Comparison of ENCODE assay signal across 11 mouse cellular contexts in genomic region chr19:29371284-29372081, GRCm38 (mm10). TPM values are rescaled to one million over a fixed set of nuclear protein-coding genes. Genes with fewer than 3 reads are reported as not detected.
A peak's percentile ranks its signal among the peaks of the same experiment; 100 is the strongest.
DNase-seq lines count a peak whose midpoint lies in the region; ATAC-seq and TF ChIP-seq lines count a peak whose summit lies in the region.
"Had no signal": no experiment of that assay in that cellular context is flagged by ENCODE, and none has a peak within 500 bp of the region (broad histone marks: within the 10 kb centered on the region; RNA-seq: fewer than 3 reads in every experiment).

No protein-coding gene starts in this region.

- H3K9me3 ChIP-seq in lung, postnatal 0 days (ENCODE audit: low read length): no peaks in the 10 kb centered on the region
- H3K9me3 ChIP-seq in intestine, embryonic 16.5 days (ENCODE audit: control insufficient read depth, low read length): no peaks in the 10 kb centered on the region
- no peaks in the 10 kb centered on the region for H3K9me3 ChIP-seq in stomach, embryonic 16.5 days (replicated peaks; ENCODE audit: control insufficient read depth, low read length)

- intact Hi-C loops in gastrocnemius, adult 2 months (cut with DNase I): no loop called here

- peak overlapping the region; percentile 70 for H3K4me3 ChIP-seq in gastrocnemius, adult 2 months
- peak overlapping the region; percentile 27 for H3K4me3 ChIP-seq in lung, postnatal 0 days (ENCODE audit: low read depth, low read length)
- H3K4me3 ChIP-seq in intestine, embryonic 16.5 days (ENCODE audit: low read length): peak overlapping the region; percentile 12; the same call in 1 of the 2 replicates
- H3K4me3 ChIP-seq in stomach, embryonic 16.5 days (replicated peaks; ENCODE audit: low read length): peak overlapping the region; percentile 32

- no peak for TF ChIP-seq EP300 in lung, postnatal 0 days (IDR thresholded peaks at IDR 0.05)

- H3K36me3 ChIP-seq in lung, postnatal 0 days (ENCODE audit: insufficient read depth, low read length): no peaks in the 10 kb centered on the region
- H3K36me3 ChIP-seq in intestine, embryonic 16.5 days (ENCODE audit: control insufficient read depth, insufficient read depth, low read length): no peaks in the 10 kb centered on the region
- no peaks in the 10 kb centered on the region for H3K36me3 ChIP-seq in stomach, embryonic 16.5 days (ENCODE audit: control insufficient read depth, insufficient read depth, low read length)

- H3K9ac ChIP-seq in lung, postnatal 0 days (replicated peaks; ENCODE audit: low read depth): no peak overlapping the region
- peak overlapping the region; percentile 18; the same call in 1 of the 2 replicates for H3K9ac ChIP-seq in intestine, embryonic 16.5 days (ENCODE audit: low read depth, low read length)
- H3K9ac ChIP-seq in stomach, embryonic 16.5 days (ENCODE audit: low read length): peak overlapping the region; percentile 15; the same call in 1 of the 2 replicates

- H3K27me3 ChIP-seq in lung, postnatal 0 days (replicated peaks; ENCODE audit: insufficient read depth, low read length): no peaks in the 10 kb centered on the region
- H3K27me3 ChIP-seq in intestine, embryonic 16.5 days (replicated peaks; ENCODE audit: control insufficient read depth, insufficient read depth, low read length): no peaks in the 10 kb centered on the region
- no peaks in the 10 kb centered on the region for H3K27me3 ChIP-seq in stomach, embryonic 16.5 days (ENCODE audit: control insufficient read depth, insufficient read depth, low read length)

- DNase-seq in gastrocnemius, adult 2 months: no peak
- no peak for DNase-seq in gastrocnemius, postnatal 25 days
- no peak for DNase-seq in lung, postnatal 0 days (ENCODE audit: low spot score)
- DNase-seq in lung, postnatal 14 days: no peak
- no peak for DNase-seq in adrenal gland, postnatal 4 days (ENCODE audit: low spot score in 2 of 2)
- DNase-seq: adrenal gland, adult 8-10 months; gastrocnemius, postnatal 14 days had no signal

- H3K4me2 ChIP-seq in lung, postnatal 0 days (replicated peaks; ENCODE audit: low read depth, low read length): peak overlapping the region; percentile 47
- H3K4me2 ChIP-seq in intestine, embryonic 16.5 days (ENCODE audit: low read depth, low read length): peak overlapping the region; percentile 38
- peak overlapping the region; percentile 48 for H3K4me2 ChIP-seq in stomach, embryonic 16.5 days (ENCODE audit: low read depth, low read length)

- peaks cover 8% of the 10 kb centered on the region; the same call in 1 of the 2 replicates for H3K4me1 ChIP-seq in lung, postnatal 0 days (ENCODE audit: insufficient read depth, low read depth, low read length)
- H3K4me1 ChIP-seq in intestine, embryonic 16.5 days (ENCODE audit: control insufficient read depth, insufficient read depth, low read length): 0 out of 2 replicates have a peak, but pooled peaks cover 3% of the 10 kb centered on the region
- peaks cover 3% of the 10 kb centered on the region; the same call in 1 of the 2 replicates for H3K4me1 ChIP-seq in stomach, embryonic 16.5 days (ENCODE audit: control insufficient read depth, insufficient read depth, low read length)

- 67% methylated on average over 18 of the region's 18 CpGs for WGBS in lung, postnatal 0 days
- WGBS in intestine, embryonic 16.5 days: 62% methylated on average over 18 of the region's 18 CpGs
- WGBS in stomach, embryonic 16.5 days: 54% methylated on average over 18 of the region's 18 CpGs

- ATAC-seq in lung, postnatal 0 days: no peak
- ATAC-seq in intestine, embryonic 16.5 days: no peak
- ATAC-seq in stomach, embryonic 16.5 days (ENCODE audit: insufficient read depth, low FRiP score): no peak
- no peak for ATAC-seq in monocyte, adult 5-6 weeks (replicated peaks; ENCODE audit: insufficient number of reproducible peaks, low FRiP score, low TSS enrichment, poor library complexity, severe bottlenecking)

- H3K27ac ChIP-seq in gastrocnemius, adult 2 months: peak overlapping the region; percentile 78
- H3K27ac ChIP-seq in lung, postnatal 0 days (ENCODE audit: low read length): no peak overlapping the region
- H3K27ac ChIP-seq in intestine, embryonic 16.5 days (ENCODE audit: low read length): peak overlapping the region; percentile 48
- peak overlapping the region; percentile 26; the same call in 1 of the 2 replicates for H3K27ac ChIP-seq in stomach, embryonic 16.5 days (ENCODE audit: low read length)

- no peak for TF ChIP-seq CTCF in gastrocnemius, adult 2 months (IDR thresholded peaks at IDR 0.05)
- no peak for TF ChIP-seq CTCF in lung, postnatal 0 days (IDR thresholded peaks at IDR 0.05)

RNA-seq across cellular contexts. Expression of gene Cd274, which starts 4.2 kb away (rescaled TPM):
- under 1 TPM; 0.59 to 0.71 TPM for total RNA-seq in gastrocnemius, adult 2 months (2021)
- total RNA-seq in gastrocnemius, postnatal 25 days (2021): under 1 TPM; 0.67 to 0.77 TPM
- polyA plus RNA-seq in lung, postnatal 0 days (2015; fragmentation: Nextera tagmentation; extraction: Ambion mirVana): 0.57 and 0.79 TPM in 2 replicates
- polyA plus RNA-seq in intestine, embryonic 16.5 days (2015; fragmentation: Nextera tagmentation; extraction: Ambion mirVana): 0.51 and 0.64 TPM in 2 replicates
- polyA plus RNA-seq in stomach, embryonic 16.5 days (2015; fragmentation: Nextera tagmentation; extraction: Ambion mirVana): 0.28 and 0.45 TPM in 2 replicates
- 80.1 to 92.8 TPM (median 86.9 TPM) in 3 replicates for total RNA-seq in monocyte, adult 5-6 weeks (2017)
- 1 to 10 TPM; 1.4 to 1.9 TPM for total RNA-seq in adrenal gland, postnatal 4 days (2021)

RNA-seq across cellular contexts. Expression of gene Plgrkt, which starts 4.3 kb away (rescaled TPM):
- total RNA-seq in gastrocnemius, adult 2 months (2021): 10 to 100 TPM; 16.1 to 21.2 TPM
- total RNA-seq in gastrocnemius, postnatal 25 days (2021): 10 to 100 TPM; 13.7 to 15.1 TPM
- polyA plus RNA-seq in lung, postnatal 0 days (2015; fragmentation: Nextera tagmentation; extraction: Ambion mirVana): 50.6 and 56.3 TPM in 2 replicates
- 237 and 261 TPM in 2 replicates for polyA plus RNA-seq in intestine, embryonic 16.5 days (2015; fragmentation: Nextera tagmentation; extraction: Ambion mirVana)
- polyA plus RNA-seq in stomach, embryonic 16.5 days (2015; fragmentation: Nextera tagmentation; extraction: Ambion mirVana): 91.4 and 95.4 TPM in 2 replicates
- total RNA-seq in monocyte, adult 5-6 weeks (2017): 110 to 162 TPM (median 162 TPM) in 3 replicates
- total RNA-seq in adrenal gland, postnatal 4 days (2021): 10 to 100 TPM; 73.2 to 74.8 TPM

RNA-seq across cellular contexts. Expression of gene Rln1, which starts 37.0 kb away (rescaled TPM):
- total RNA-seq in gastrocnemius, adult 2 months (2021): not detected
- total RNA-seq in gastrocnemius, postnatal 25 days (2021): not detected
- 0.11 TPM in 1 of 2 replicates, not detected in the other for polyA plus RNA-seq in lung, postnatal 0 days (2015; fragmentation: Nextera tagmentation; extraction: Ambion mirVana)
- polyA plus RNA-seq in intestine, embryonic 16.5 days (2015; fragmentation: Nextera tagmentation; extraction: Ambion mirVana): not detected in 2 replicates
- polyA plus RNA-seq in stomach, embryonic 16.5 days (2015; fragmentation: Nextera tagmentation; extraction: Ambion mirVana): 0.44 TPM in 1 of 2 replicates, not detected in the other
- 0.29 TPM in 1 of 3 replicates, not detected in the others for total RNA-seq in monocyte, adult 5-6 weeks (2017)
- not detected for total RNA-seq in adrenal gland, postnatal 4 days (2021)
- total RNA-seq: adrenal gland, adult 8-10 months; common myeloid progenitor, adult 5-6 weeks; gastrocnemius, postnatal 14 days had no signal

RNA-seq across cellular contexts. Expression of gene Pdcd1lg2, which starts 39.2 kb away (rescaled TPM):
- total RNA-seq in gastrocnemius, adult 2 months (2021): not detected
- not detected for total RNA-seq in gastrocnemius, postnatal 25 days (2021)
- 0.15 and 0.26 TPM in 2 replicates for polyA plus RNA-seq in lung, postnatal 0 days (2015; fragmentation: Nextera tagmentation; extraction: Ambion mirVana)
- 0.11 and 0.17 TPM in 2 replicates for polyA plus RNA-seq in intestine, embryonic 16.5 days (2015; fragmentation: Nextera tagmentation; extraction: Ambion mirVana)
- polyA plus RNA-seq in stomach, embryonic 16.5 days (2015; fragmentation: Nextera tagmentation; extraction: Ambion mirVana): not detected in 2 replicates
- 3.8 to 7.9 TPM (median 6.5 TPM) in 3 replicates for total RNA-seq in monocyte, adult 5-6 weeks (2017)
- not detected for total RNA-seq in adrenal gland, postnatal 4 days (2021)
- total RNA-seq: adrenal gland, adult 8-10 months; gastrocnemius, postnatal 14 days had no signal

RNA-seq across cellular contexts. Expression of gene Insl6, which starts 46.3 kb away (rescaled TPM):
- not detected for total RNA-seq in gastrocnemius, adult 2 months (2021)
- not detected for total RNA-seq in gastrocnemius, postnatal 25 days (2021)
- 0.57 and 1.5 TPM in 2 replicates for polyA plus RNA-seq in lung, postnatal 0 days (2015; fragmentation: Nextera tagmentation; extraction: Ambion mirVana)
- polyA plus RNA-seq in intestine, embryonic 16.5 days (2015; fragmentation: Nextera tagmentation; extraction: Ambion mirVana): 19.1 and 19.9 TPM in 2 replicates
- polyA plus RNA-seq in stomach, embryonic 16.5 days (2015; fragmentation: Nextera tagmentation; extraction: Ambion mirVana): 4.8 and 8.8 TPM in 2 replicates
- total RNA-seq in monocyte, adult 5-6 weeks (2017): 10.8 to 13.7 TPM (median 11.6 TPM) in 3 replicates
- 1 to 10 TPM in 1 of 2 experiments, under 1 TPM in 1; 0.45 to 1.7 TPM for total RNA-seq in adrenal gland, postnatal 4 days (2021)

Comparison
In these comparisons a context has a peak if more than half of its experiments do, and no peak if none do; other contexts are left out.
1. H3K4me3 ChIP-seq: peak in every context shown above with its lines; median percentile 70 in gastrocnemius, adult 2 months; 32 in stomach, embryonic 16.5 days; 27 in lung, postnatal 0 days; 12 in intestine, embryonic 16.5 days.
2. RNA of gene Cd274, which starts 4.2 kb away (total RNA-seq): 80.1 to 92.8 TPM in monocyte, adult 5-6 weeks; 1.4 to 1.9 TPM in adrenal gland, postnatal 4 days, 0.67 to 0.77 TPM in gastrocnemius, postnatal 25 days and 0.59 to 0.71 TPM in gastrocnemius, adult 2 months; every median in the first group is over 10 times any median in the second.
3. Peak in every context shown above with its lines, with median percentiles within 50 percentile points of each other: H3K4me2 ChIP-seq.